Mouse (Mus musculus): ENCODE measurements around the gene Cdyl. TPM values are rescaled to one million over a fixed set of nuclear protein-coding genes. Genes with fewer than 3 reads are reported as not detected.

The Cdyl gene
- polyA plus RNA-seq, 1 experiment from 2014 or later, result 6.4 TPM

GRCm38 (mm10) chr13:35843383-35843782, 183.8 kb downstream of the Cdyl start:
- no peak overlapping the region for H3K4me2 ChIP-seq (ENCODE audit: low read depth, low read length)
- 0 out of 2 replicates have a peak, but pooled peaks cover 3% of the 10 kb centered on the region for H3K36me3 ChIP-seq (ENCODE audit: control insufficient read depth, insufficient read depth)
- no peaks in the 10 kb centered on the region for H3K27me3 ChIP-seq (ENCODE audit: control insufficient read depth, insufficient read depth, low read length)
- no peak overlapping the region for H3K4me3 ChIP-seq (ENCODE audit: low read length)
- no peaks in the 10 kb centered on the region for H3K9me3 ChIP-seq (replicated peaks; ENCODE audit: control insufficient read depth, low read length)
- peak; percentile 46; the same call in 1 of the 2 replicates for ATAC-seq (replicated peaks; ENCODE audit: extremely low read depth, insufficient read depth, low FRiP score)
- H3K27ac ChIP-seq (ENCODE audit: low read length), result peak overlapping the region; percentile 59
- peaks cover 12% of the 10 kb centered on the region for H3K4me1 ChIP-seq (ENCODE audit: control insufficient read depth, insufficient read depth, low read length)
- 46% methylated on average over 7 of the region's 7 CpGs for WGBS
- H3K9ac ChIP-seq (ENCODE audit: low read length), result 0 out of 2 replicates have a peak overlapping the region, but pooled peaks have one; percentile 21

GRCm38 (mm10) chr13:35845306-35845705, 185.7 kb downstream of the Cdyl start:
- 36% methylated on average over 3 of the region's 3 CpGs for WGBS
- no peak overlapping the region for H3K9ac ChIP-seq (ENCODE audit: low read length)
- 0 out of 2 replicates have a peak, but pooled peaks cover 3% of the 10 kb centered on the region for H3K36me3 ChIP-seq (ENCODE audit: control insufficient read depth, insufficient read depth)
- H3K4me2 ChIP-seq (ENCODE audit: low read depth, low read length), result no peak overlapping the region
- H3K27ac ChIP-seq (ENCODE audit: low read length), result no peak overlapping the region
- no peaks in the 10 kb centered on the region for H3K27me3 ChIP-seq (ENCODE audit: control insufficient read depth, insufficient read depth, low read length)
- no peak for ATAC-seq (replicated peaks; ENCODE audit: extremely low read depth, insufficient read depth, low FRiP score)
- H3K9me3 ChIP-seq (replicated peaks; ENCODE audit: control insufficient read depth, low read length), result no peaks in the 10 kb centered on the region
- peaks cover 17% of the 10 kb centered on the region for H3K4me1 ChIP-seq (ENCODE audit: control insufficient read depth, insufficient read depth, low read length)
- H3K4me3 ChIP-seq (ENCODE audit: low read length), result no peak overlapping the region

GRCm38 (mm10) chr13:35848694-35849093, 189.1 kb downstream of the Cdyl start:
- Histone ChIP-seq H3K27ac (ENCODE audit: low read length) (no peak overlapping the region), H3K4me1 (ENCODE audit: control insufficient read depth, insufficient read depth, low read length) (peaks cover 9% of the 10 kb centered on the region), H3K36me3 (ENCODE audit: control insufficient read depth, insufficient read depth) (no peaks in the 10 kb centered on the region), H3K4me3 (ENCODE audit: low read length) (no peak overlapping the region), H3K9ac (ENCODE audit: low read length) (no peak overlapping the region), H3K9me3 (replicated peaks; ENCODE audit: control insufficient read depth, low read length) (no peaks in the 10 kb centered on the region), H3K27me3 (ENCODE audit: control insufficient read depth, insufficient read depth, low read length) (no peaks in the 10 kb centered on the region), H3K4me2 (ENCODE audit: low read depth, low read length) (no peak overlapping the region)
- no peak for ATAC-seq (replicated peaks; ENCODE audit: extremely low read depth, insufficient read depth, low FRiP score)
- WGBS, result 55% methylated on average over 3 of the region's 3 CpGs

GRCm38 (mm10) chr13:35851581-35851980, 191.9 kb downstream of the Cdyl start:
- ATAC-seq (replicated peaks; ENCODE audit: extremely low read depth, insufficient read depth, low FRiP score), result no peak
- Histone ChIP-seq H3K4me3 (ENCODE audit: low read length) (no peak overlapping the region), H3K36me3 (ENCODE audit: control insufficient read depth, insufficient read depth) (no peaks in the 10 kb centered on the region), H3K27ac (ENCODE audit: low read length) (no peak overlapping the region), H3K4me2 (ENCODE audit: low read depth, low read length) (no peak overlapping the region), H3K27me3 (ENCODE audit: control insufficient read depth, insufficient read depth, low read length) (no peaks in the 10 kb centered on the region), H3K9me3 (replicated peaks; ENCODE audit: control insufficient read depth, low read length) (no peaks in the 10 kb centered on the region), H3K9ac (ENCODE audit: low read length) (no peak overlapping the region), H3K4me1 (ENCODE audit: control insufficient read depth, insufficient read depth, low read length) (peaks cover 5% of the 10 kb centered on the region; the same call in 1 of the 2 replicates)
- 89% methylated on average over 6 of the region's 6 CpGs for WGBS

- Histone ChIP-seq H3K9me3 (replicated peaks; ENCODE audit: control insufficient read depth, low read length) (no peaks in the 10 kb centered on the region), H3K4me3 (ENCODE audit: low read length) (no peak overlapping the region), H3K4me1 (ENCODE audit: control insufficient read depth, insufficient read depth, low read length) (peaks cover 5% of the 10 kb centered on the region; the same call in 1 of the 2 replicates), H3K27me3 (ENCODE audit: control insufficient read depth, insufficient read depth, low read length) (no peaks in the 10 kb centered on the region), H3K27ac (ENCODE audit: low read length) (no peak overlapping the region), H3K36me3 (ENCODE audit: control insufficient read depth, insufficient read depth) (no peaks in the 10 kb centered on the region), H3K9ac (ENCODE audit: low read length) (no peak overlapping the region), H3K4me2 (ENCODE audit: low read depth, low read length) (no peak overlapping the region)
- 93% methylated on average over 2 of the region's 2 CpGs for WGBS
- ATAC-seq (replicated peaks; ENCODE audit: extremely low read depth, insufficient read depth, low FRiP score), result no peak
These were observed 193.4 kb downstream of the Cdyl start for GRCm38 (mm10) chr13:35852851-35853575.

- Histone ChIP-seq H3K36me3 (ENCODE audit: control insufficient read depth, insufficient read depth) (peaks cover 5% of the 10 kb centered on the region; the same call in 1 of the 2 replicates), H3K27me3 (ENCODE audit: control insufficient read depth, insufficient read depth, low read length) (no peaks in the 10 kb centered on the region), H3K27ac (ENCODE audit: low read length) (no peak overlapping the region), H3K9ac (ENCODE audit: low read length) (no peak overlapping the region), H3K4me1 (ENCODE audit: control insufficient read depth, insufficient read depth, low read length) (peaks cover 8% of the 10 kb centered on the region), H3K4me3 (ENCODE audit: low read length) (no peak overlapping the region), H3K4me2 (ENCODE audit: low read depth, low read length) (no peak overlapping the region), H3K9me3 (replicated peaks; ENCODE audit: control insufficient read depth, low read length) (no peaks in the 10 kb centered on the region)
- ATAC-seq (replicated peaks; ENCODE audit: extremely low read depth, insufficient read depth, low FRiP score), result no peak
- 78% methylated on average over 7 of the region's 7 CpGs for WGBS
These were observed 197.9 kb downstream of the Cdyl start for GRCm38 (mm10) chr13:35857486-35857885.

GRCm38 (mm10) chr13:35860916-35861315, 201.3 kb downstream of the Cdyl start:
- Histone ChIP-seq H3K9ac (ENCODE audit: low read length) (no peak overlapping the region), H3K4me2 (ENCODE audit: low read depth, low read length) (no peak overlapping the region), H3K27ac (ENCODE audit: low read length) (peak overlapping the region; percentile 30), H3K9me3 (replicated peaks; ENCODE audit: control insufficient read depth, low read length) (no peaks in the 10 kb centered on the region), H3K4me1 (ENCODE audit: control insufficient read depth, insufficient read depth, low read length) (peaks cover 8% of the 10 kb centered on the region), H3K36me3 (ENCODE audit: control insufficient read depth, insufficient read depth) (peaks cover 13% of the 10 kb centered on the region), H3K4me3 (ENCODE audit: low read length) (no peak overlapping the region), H3K27me3 (ENCODE audit: control insufficient read depth, insufficient read depth, low read length) (no peaks in the 10 kb centered on the region)
- ATAC-seq (replicated peaks; ENCODE audit: extremely low read depth, insufficient read depth, low FRiP score), result peak; percentile 41; the same call in 1 of the 2 replicates
- WGBS, result 30% methylated on average over 8 of the region's 8 CpGs

GRCm38 (mm10) chr13:35870659-35871058, 211.0 kb downstream of the Cdyl start:
- H3K36me3 ChIP-seq (ENCODE audit: control insufficient read depth, insufficient read depth), result peaks cover 6% of the 10 kb centered on the region; the same call in 1 of the 2 replicates
- no peaks in the 10 kb centered on the region for H3K27me3 ChIP-seq (ENCODE audit: control insufficient read depth, insufficient read depth, low read length)
- H3K4me3 ChIP-seq (ENCODE audit: low read length), result no peak overlapping the region
- H3K4me2 ChIP-seq (ENCODE audit: low read depth, low read length), result no peak overlapping the region
- WGBS, result 81% methylated on average over 8 of the region's 8 CpGs
- ATAC-seq (replicated peaks; ENCODE audit: extremely low read depth, insufficient read depth, low FRiP score), result no peak
- H3K9ac ChIP-seq (ENCODE audit: low read length), result no peak overlapping the region
- H3K4me1 ChIP-seq (ENCODE audit: control insufficient read depth, insufficient read depth, low read length), result no peaks in the 10 kb centered on the region; the same call in 1 of the 2 replicates
- H3K9me3 ChIP-seq (replicated peaks; ENCODE audit: control insufficient read depth, low read length), result no peaks in the 10 kb centered on the region
- no peak overlapping the region for H3K27ac ChIP-seq (ENCODE audit: low read length)

- Histone ChIP-seq H3K4me1 (ENCODE audit: control insufficient read depth, insufficient read depth, low read length) (no peaks in the 10 kb centered on the region; the same call in 1 of the 2 replicates), H3K36me3 (ENCODE audit: control insufficient read depth, insufficient read depth) (peaks cover 6% of the 10 kb centered on the region; the same call in 1 of the 2 replicates), H3K9me3 (replicated peaks; ENCODE audit: control insufficient read depth, low read length) (no peaks in the 10 kb centered on the region), H3K27ac (ENCODE audit: low read length) (no peak overlapping the region), H3K4me3 (ENCODE audit: low read length) (no peak overlapping the region), H3K4me2 (ENCODE audit: low read depth, low read length) (no peak overlapping the region), H3K9ac (ENCODE audit: low read length) (no peak overlapping the region), H3K27me3 (ENCODE audit: control insufficient read depth, insufficient read depth, low read length) (no peaks in the 10 kb centered on the region)
- 62% methylated on average over 3 of the region's 3 CpGs for WGBS
- no peak for ATAC-seq (replicated peaks; ENCODE audit: extremely low read depth, insufficient read depth, low FRiP score)
These were observed 211.5 kb downstream of the Cdyl start for GRCm38 (mm10) chr13:35871107-35871506.
